Mouse (Mus musculus): ENCODE results near the gene Vegfa.

Gene Vegfa

GRCm38 (mm10) chr17:46025927-46026668 is 6.1 kb downstream of the Vegfa start:
- no peak for DNase-seq (ENCODE audit: low read depth, low spot score)

- DNase-seq (ENCODE audit: low read depth, low spot score) = no peak
Measured at GRCm38 (mm10) chr17:46025207-46025606, 7.0 kb downstream of the Vegfa start.

- DNase-seq (ENCODE audit: low read depth, low spot score) = no peak
Measured at GRCm38 (mm10) chr17:46024192-46024591, 8.0 kb downstream of the Vegfa start.

- DNase-seq (ENCODE audit: low read depth, low spot score) = no peak
Measured at GRCm38 (mm10) chr17:46023572-46023971, 8.6 kb downstream of the Vegfa start.

- no peak for DNase-seq (ENCODE audit: low read depth, low spot score)
Measured at GRCm38 (mm10) chr17:46022934-46023333, 9.2 kb downstream of the Vegfa start.

- DNase-seq (ENCODE audit: low read depth, low spot score) = no peak
Measured at GRCm38 (mm10) chr17:46022427-46022826, 9.7 kb downstream of the Vegfa start.

- DNase-seq (ENCODE audit: low read depth, low spot score) = no peak
Measured at GRCm38 (mm10) chr17:46021760-46022159, 10.4 kb downstream of the Vegfa start.

GRCm38 (mm10) chr17:46021173-46021572 is 11.0 kb downstream of the Vegfa start:
- no peak for DNase-seq (ENCODE audit: low read depth, low spot score)

- no peak for DNase-seq (ENCODE audit: low read depth, low spot score)
Measured at GRCm38 (mm10) chr17:46020579-46020978, 11.6 kb downstream of the Vegfa start.

GRCm38 (mm10) chr17:46018736-46019004 is 13.5 kb downstream of the Vegfa start:
- DNase-seq (ENCODE audit: low read depth, low spot score) = no peak

- no peak for DNase-seq (ENCODE audit: low read depth, low spot score)
Measured at GRCm38 (mm10) chr17:46017946-46018735, 14.0 kb downstream of the Vegfa start.

- DNase-seq (ENCODE audit: low read depth, low spot score) = no peak
Measured at GRCm38 (mm10) chr17:46016617-46017016, 15.6 kb downstream of the Vegfa start.

GRCm38 (mm10) chr17:46015967-46016366 is 16.2 kb downstream of the Vegfa start:
- no peak for DNase-seq (ENCODE audit: low read depth, low spot score)

GRCm38 (mm10) chr17:46014935-46015334 is 17.2 kb downstream of the Vegfa start:
- no peak for DNase-seq (ENCODE audit: low read depth, low spot score)

GRCm38 (mm10) chr17:46013549-46013948 is 18.6 kb downstream of the Vegfa start:
- DNase-seq (ENCODE audit: low read depth, low spot score) = no peak

- DNase-seq (ENCODE audit: low read depth, low spot score) = no peak
Measured at GRCm38 (mm10) chr17:46012211-46012610, 20.0 kb downstream of the Vegfa start.

- DNase-seq (ENCODE audit: low read depth, low spot score) = no peak
Measured at GRCm38 (mm10) chr17:46010462-46010861, 21.7 kb downstream of the Vegfa start.

- DNase-seq (ENCODE audit: low read depth, low spot score) = no peak
Measured at GRCm38 (mm10) chr17:46009182-46009581, 23.0 kb downstream of the Vegfa start.

GRCm38 (mm10) chr17:46005458-46005857 is 26.7 kb downstream of the Vegfa start:
- no peak for DNase-seq (ENCODE audit: low read depth, low spot score)

GRCm38 (mm10) chr17:46004482-46004881 is 27.7 kb downstream of the Vegfa start:
- no peak for DNase-seq (ENCODE audit: low read depth, low spot score)

- DNase-seq (ENCODE audit: low read depth, low spot score) = no peak
Measured at GRCm38 (mm10) chr17:46003717-46004481, 28.3 kb downstream of the Vegfa start.

GRCm38 (mm10) chr17:45999366-45999940 is 32.7 kb downstream of the Vegfa start:
- DNase-seq (ENCODE audit: low read depth, low spot score) = no peak
